Mouse (Mus musculus) spleen, adult 12 weeks (tissue): ENCODE results near the gene P2rx3.
A peak's percentile ranks its signal among the peaks of the same experiment; 100 is the strongest.

ENCODE experiments used
- DNase-seq: peaks from one replicate; pipeline ENCODE4 v3.0.0; 2022; ENCODE audit warnings: low spot score

The P2rx3 gene

GRCm38 (mm10) chr2:85043623-85044022, 6.4 kb upstream of the P2rx3 start:
- no peak for DNase-seq

- DNase-seq = no peak
These were observed 1.1 kb upstream of the P2rx3 start for GRCm38 (mm10) chr2:85038336-85038735.

- no peak for DNase-seq
These were observed 685 bp downstream of the P2rx3 start for GRCm38 (mm10) chr2:85036507-85037046.

GRCm38 (mm10) chr2:85034169-85034568, 3.1 kb downstream of the P2rx3 start:
- DNase-seq = no peak

- no peak for DNase-seq
These were observed 4.1 kb downstream of the P2rx3 start for GRCm38 (mm10) chr2:85033121-85033520.

- DNase-seq = no peak
These were observed 6.3 kb downstream of the P2rx3 start for GRCm38 (mm10) chr2:85030989-85031388.

GRCm38 (mm10) chr2:85029897-85030296, 7.4 kb downstream of the P2rx3 start:
- DNase-seq = no peak

GRCm38 (mm10) chr2:85027281-85027680, 10.0 kb downstream of the P2rx3 start:
- DNase-seq = no peak

GRCm38 (mm10) chr2:85026178-85026577, 11.1 kb downstream of the P2rx3 start:
- DNase-seq = no peak

GRCm38 (mm10) chr2:85022043-85022442, 15.2 kb downstream of the P2rx3 start:
- no peak for DNase-seq

GRCm38 (mm10) chr2:85014588-85014982, 22.7 kb downstream of the P2rx3 start:
- DNase-seq = no peak

- DNase-seq = no peak
These were observed 23.3 kb downstream of the P2rx3 start for GRCm38 (mm10) chr2:85013826-85014587.

- peak; percentile 16 for DNase-seq
These were observed 24.6 kb downstream of the P2rx3 start for GRCm38 (mm10) chr2:85012679-85013078.

GRCm38 (mm10) chr2:85011906-85012604, 25.2 kb downstream of the P2rx3 start:
- peak; percentile 61 for DNase-seq

- no peak for DNase-seq
These were observed 28.1 kb downstream of the P2rx3 start for GRCm38 (mm10) chr2:85009212-85009611.

GRCm38 (mm10) chr2:85007729-85008128, 29.5 kb downstream of the P2rx3 start:
- peak; percentile 12 for DNase-seq

- DNase-seq = no peak
These were observed 30.7 kb downstream of the P2rx3 start for GRCm38 (mm10) chr2:85006600-85006999.

GRCm38 (mm10) chr2:85004341-85004740, 32.9 kb downstream of the P2rx3 start:
- no peak for DNase-seq

- no peak for DNase-seq
These were observed 34.7 kb downstream of the P2rx3 start for GRCm38 (mm10) chr2:85002575-85002974.

GRCm38 (mm10) chr2:85001497-85001896, 35.8 kb downstream of the P2rx3 start:
- DNase-seq = no peak

- no peak for DNase-seq
These were observed 37.6 kb downstream of the P2rx3 start for GRCm38 (mm10) chr2:84999486-85000181.

- DNase-seq = no peak
These were observed 40.9 kb downstream of the P2rx3 start for GRCm38 (mm10) chr2:84996376-84996775.

- no peak for DNase-seq
These were observed 49.3 kb downstream of the P2rx3 start, which contains the start of gene Prg3 for GRCm38 (mm10) chr2:84987930-84988329. Gene Prg3, plus strand, starts transcription at chr2:84988215.
